Mouse (Mus musculus) megakaryocyte, adult 5-6 weeks (primary cell): Measurements from ENCODE around the gene Acp1. TPM values are rescaled to one million over a fixed set of nuclear protein-coding genes. Genes with fewer than 3 reads are reported as not detected.
A peak's percentile ranks its signal among the peaks of the same experiment; 100 is the strongest.

Source experiments
- ATAC-seq: 2 replicates; pipeline ENCODE4 v1.8.0; 2016; ENCODE audit warnings: mild to moderate bottlenecking, inconsistent platforms; ENCODE audit not compliant: poor library complexity, severe bottlenecking
- total RNA-seq, 2 experiments: library from RNA; stranded (forward) in 1 of 2; stranded (reverse) in 1 of 2; fragments of 153-499, 151-499 nt in 1 of 2; fragments of 221-1000, 200-1000 nt in 1 of 2; gene quantifications; 2 replicates each; pipeline versions ENCODE4 v1.2.3 to v1.2.4; 2015 to 2017

The Acp1 gene
- total RNA-seq (2015) (35.4 and 46.0 TPM in 2 replicates), total RNA-seq (2017) (48.1 and 53.3 TPM in 2 replicates)

GRCm38 (mm10) chr12:30911261-30912047 lies at the start of gene Acp1, which contains the start of gene Sh3yl1:
Gene Acp1 (minus strand): TSS chr12:30911589.
Gene Sh3yl1 (plus strand): TSS chr12:30911668.
- peak; percentile 93 for ATAC-seq

- ATAC-seq = no peak
These were observed 32.8 kb upstream of the Acp1 start for GRCm38 (mm10) chr12:30944197-30944596.

GRCm38 (mm10) chr12:30943057-30943986 lies 31.9 kb upstream of the Acp1 start:
- ATAC-seq = no peak

GRCm38 (mm10) chr12:30936899-30937298 lies 25.5 kb upstream of the Acp1 start:
- ATAC-seq = no peak

GRCm38 (mm10) chr12:30933299-30933698 lies 21.9 kb upstream of the Acp1 start:
- no peak for ATAC-seq

- ATAC-seq = no peak
These were observed 16.8 kb upstream of the Acp1 start for GRCm38 (mm10) chr12:30928182-30928581.

- 0 out of 2 replicates have a peak, but pooled peaks have one; percentile 21 for ATAC-seq
These were observed 11.0 kb upstream of the Acp1 start for GRCm38 (mm10) chr12:30922401-30922800.

- no peak for ATAC-seq
These were observed 1.5 kb upstream of the Acp1 start for GRCm38 (mm10) chr12:30912840-30913239.

- ATAC-seq = peak; percentile 70
These were observed 626 bp upstream of the Acp1 start for GRCm38 (mm10) chr12:30912048-30912381.

- ATAC-seq = no peak
These were observed 529 bp downstream of the Acp1 start for GRCm38 (mm10) chr12:30910860-30911259.

- no peak for ATAC-seq
These were observed 1.5 kb downstream of the Acp1 start for GRCm38 (mm10) chr12:30909881-30910280.

- no peak for ATAC-seq
These were observed 2.7 kb downstream of the Acp1 start for GRCm38 (mm10) chr12:30908658-30909057.

GRCm38 (mm10) chr12:30897039-30897438 lies 14.3 kb downstream of the Acp1 start:
- ATAC-seq = no peak

GRCm38 (mm10) chr12:30891438-30891837 lies 20.0 kb downstream of the Acp1 start:
- no peak for ATAC-seq

GRCm38 (mm10) chr12:30890067-30890466 lies 21.3 kb downstream of the Acp1 start:
- peak; percentile 43; the same call in 1 of the 2 replicates for ATAC-seq

GRCm38 (mm10) chr12:30888003-30888402 lies 23.4 kb downstream of the Acp1 start:
- no peak for ATAC-seq

GRCm38 (mm10) chr12:30885891-30886290 lies 25.5 kb downstream of the Acp1 start:
- no peak for ATAC-seq

- no peak for ATAC-seq
These were observed 26.7 kb downstream of the Acp1 start for GRCm38 (mm10) chr12:30884622-30885230.

- no peak for ATAC-seq
These were observed 27.3 kb downstream of the Acp1 start, which contains the start of gene Alkal2 for GRCm38 (mm10) chr12:30883986-30884621. Gene Alkal2 (plus strand): TSS chr12:30884322.

GRCm38 (mm10) chr12:30883592-30883985 lies 27.8 kb downstream of the Acp1 start:
- ATAC-seq = no peak

- no peak for ATAC-seq
These were observed 31.9 kb downstream of the Acp1 start for GRCm38 (mm10) chr12:30879447-30879846.
